Mouse (Mus musculus) thymus, postnatal 14 days (tissue): ENCODE results near the gene Trim39.

ENCODE experiments used
- DNase-seq: peaks from one replicate; pipeline ENCODE4 v3.0.0; 2021

Trim39 gene

DNA sequence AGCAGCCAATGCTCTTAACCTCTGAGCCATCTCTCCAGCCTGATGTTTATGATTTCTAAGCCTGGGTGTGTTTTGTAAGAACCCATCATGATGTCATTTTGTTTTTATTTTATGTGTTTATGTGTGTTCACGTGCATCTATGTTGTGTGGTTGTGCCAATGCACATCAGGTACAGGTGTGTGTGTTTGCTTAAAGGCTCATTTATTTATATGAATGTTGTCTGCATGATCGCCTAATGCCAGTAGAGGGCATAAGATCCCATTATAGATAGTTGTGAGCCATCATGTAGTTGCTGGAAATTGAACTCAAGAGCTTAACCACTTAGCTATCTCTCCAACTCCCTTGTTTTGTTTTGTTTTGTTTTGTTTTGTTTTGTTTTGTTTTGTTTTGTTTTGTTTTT, 26.3 kb downstream of the Trim39 start:
- no peak for DNase-seq

DNA sequence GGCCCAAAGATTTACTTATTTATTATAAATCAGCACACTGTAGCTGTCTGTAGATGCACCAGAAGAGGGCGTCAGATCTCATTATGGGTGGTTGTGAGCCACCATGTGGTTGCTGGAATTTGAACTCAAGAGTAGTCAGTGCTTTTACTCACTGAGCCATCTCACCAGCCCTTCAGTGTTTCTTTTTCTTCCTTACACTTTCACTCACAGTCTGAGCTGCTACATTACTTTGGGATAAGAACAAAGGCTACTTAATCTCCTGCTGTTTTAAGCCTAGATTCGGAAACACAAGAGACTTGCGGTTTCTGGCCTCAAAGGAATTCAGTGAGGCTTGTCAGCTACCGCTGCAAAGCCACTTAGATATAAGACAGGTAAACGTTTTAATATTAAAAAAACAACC, 28.0 kb downstream of the Trim39 start:
- peak; percentile 36 for DNase-seq

DNA sequence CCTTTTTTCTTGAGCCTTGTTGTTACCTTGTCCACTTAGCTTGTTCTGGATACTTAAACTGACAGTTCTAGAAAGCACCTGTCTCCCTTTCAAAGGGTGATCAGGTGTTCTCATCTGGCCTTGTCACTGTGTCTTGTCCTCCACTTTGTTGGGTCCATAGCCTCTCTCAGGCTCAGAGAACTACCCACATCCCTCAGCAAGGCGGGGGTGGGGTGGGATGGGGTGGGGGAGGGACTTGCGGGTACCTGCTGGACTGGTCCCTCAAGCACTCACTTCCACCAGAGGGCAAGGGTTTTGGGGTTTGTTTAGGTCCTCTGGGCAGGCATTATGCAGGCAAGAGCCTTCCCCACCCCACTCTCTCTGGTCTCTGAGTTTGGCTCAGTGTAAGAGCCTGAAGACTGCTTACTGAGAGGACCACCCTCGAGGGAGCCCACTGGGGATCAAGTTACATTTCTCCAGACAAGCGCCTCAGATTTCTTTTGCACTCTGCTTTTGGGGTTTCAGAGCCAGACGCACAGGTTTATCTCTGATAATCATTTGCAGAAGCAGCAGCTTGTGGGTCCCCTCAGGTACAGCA, 31.3 kb downstream of the Trim39 start:
- DNase-seq, result no peak

DNA sequence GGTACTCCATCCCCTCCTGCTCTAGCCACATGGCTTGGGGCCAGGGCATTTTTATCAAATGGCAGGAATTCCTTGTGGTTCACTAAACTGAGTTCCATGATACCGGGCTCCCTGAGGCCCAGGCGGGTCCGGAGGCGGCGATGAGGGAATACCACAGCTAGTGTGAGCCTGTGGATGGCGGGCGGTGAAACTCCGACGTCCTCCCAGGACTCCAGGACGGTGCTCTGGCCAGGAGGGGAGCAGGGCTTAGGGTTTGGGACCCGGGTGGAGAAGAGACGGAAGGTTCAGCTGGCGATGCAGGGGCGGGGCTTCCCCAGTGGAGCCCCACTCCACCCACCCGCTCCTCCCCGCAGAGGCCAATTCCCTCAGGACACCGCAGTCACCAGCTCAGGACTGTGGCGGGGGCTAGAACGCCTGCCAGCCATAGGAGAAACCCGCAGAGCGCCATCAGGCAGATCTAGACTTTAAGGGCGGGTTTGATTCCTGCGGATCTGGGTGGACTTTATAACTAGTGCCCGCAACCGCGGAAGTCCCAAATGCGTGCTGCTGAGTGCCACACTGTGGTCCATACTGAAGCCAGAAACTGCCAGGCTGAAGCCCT, 34.6 kb downstream of the Trim39 start:
- DNase-seq, result peak; percentile 18

DNA sequence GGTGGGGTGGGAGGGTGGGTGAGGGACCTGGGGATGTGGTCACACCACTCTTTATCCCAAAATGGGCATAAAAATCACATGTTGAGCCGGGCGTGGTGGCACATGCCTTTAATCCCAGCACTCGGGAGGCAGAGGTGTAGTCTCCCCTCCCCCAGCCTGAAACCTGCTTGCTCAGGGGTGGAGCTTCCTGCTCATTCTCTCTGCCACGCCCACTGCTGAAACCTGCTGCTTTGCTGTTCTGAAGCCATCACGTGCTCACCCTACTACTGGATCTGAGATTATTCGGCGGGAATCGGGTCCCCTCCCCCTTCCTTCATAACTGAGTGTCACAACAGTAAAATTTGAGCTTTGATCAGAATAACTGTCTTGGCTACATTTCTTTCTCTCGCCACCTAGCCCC, 36.7 kb downstream of the Trim39 start:
- peak; percentile 75 for DNase-seq

DNA sequence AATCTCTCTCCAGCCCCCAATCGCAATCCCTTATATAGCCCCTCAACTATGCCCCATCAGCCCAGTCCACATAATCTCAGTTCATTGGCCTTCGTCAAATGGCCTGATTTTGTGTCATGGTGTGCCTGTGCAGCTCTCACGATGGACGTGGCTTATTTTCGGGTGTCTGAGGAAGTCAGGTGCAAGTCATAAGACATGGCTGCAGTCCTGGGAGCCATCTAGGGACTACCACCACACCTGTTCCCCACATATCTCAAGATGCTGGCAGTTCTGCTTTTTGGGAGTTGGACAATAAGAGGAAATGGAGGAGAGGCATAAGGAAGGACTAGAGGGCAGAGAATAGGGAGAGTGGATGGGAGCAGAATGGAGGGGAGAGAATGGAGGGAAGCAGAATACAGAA, 38.5 kb downstream of the Trim39 start:
- no peak for DNase-seq

DNA sequence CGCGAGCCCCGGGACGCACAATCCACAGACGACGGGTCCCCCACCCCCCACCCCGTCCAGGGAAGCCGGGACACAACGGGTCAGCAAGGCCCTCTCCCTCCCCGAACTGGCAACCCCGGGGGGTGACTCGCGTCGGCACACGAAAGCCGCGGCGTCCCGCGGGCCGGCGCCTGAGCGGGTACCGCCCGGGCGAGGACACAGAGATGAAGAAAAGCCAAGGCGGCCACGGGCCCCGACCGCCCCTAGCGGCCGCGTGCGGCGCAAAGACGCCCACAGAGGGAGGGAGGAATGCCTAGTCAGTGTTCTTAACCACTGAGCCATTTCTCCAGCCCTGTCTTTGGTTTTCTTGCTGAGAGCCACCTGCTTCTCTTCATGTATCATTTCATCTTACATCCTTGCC, 40.7 kb downstream of the Trim39 start:
- peak; percentile 88 for DNase-seq

DNA sequence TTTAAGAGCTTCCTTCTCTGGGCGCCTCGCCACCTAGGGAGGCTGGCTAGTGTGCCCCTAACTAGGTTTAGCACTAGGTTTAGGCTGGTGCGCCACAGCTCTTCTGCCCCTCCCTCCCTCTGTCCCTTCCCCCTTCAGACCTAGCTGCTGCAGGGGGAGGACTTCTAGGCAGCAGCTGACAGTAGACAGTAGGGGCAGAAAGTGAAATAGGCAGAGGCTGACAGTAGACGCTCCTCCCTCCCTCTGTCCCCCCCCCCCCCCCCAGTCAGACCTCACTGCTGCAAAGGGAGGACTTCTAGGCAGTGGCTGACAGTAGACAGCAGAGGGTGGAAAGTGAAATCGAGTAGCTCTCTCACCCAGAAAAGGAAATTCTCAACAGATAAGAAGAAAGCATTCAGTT, 43.0 kb downstream of the Trim39 start:
- peak; percentile 44 for DNase-seq

DNA sequence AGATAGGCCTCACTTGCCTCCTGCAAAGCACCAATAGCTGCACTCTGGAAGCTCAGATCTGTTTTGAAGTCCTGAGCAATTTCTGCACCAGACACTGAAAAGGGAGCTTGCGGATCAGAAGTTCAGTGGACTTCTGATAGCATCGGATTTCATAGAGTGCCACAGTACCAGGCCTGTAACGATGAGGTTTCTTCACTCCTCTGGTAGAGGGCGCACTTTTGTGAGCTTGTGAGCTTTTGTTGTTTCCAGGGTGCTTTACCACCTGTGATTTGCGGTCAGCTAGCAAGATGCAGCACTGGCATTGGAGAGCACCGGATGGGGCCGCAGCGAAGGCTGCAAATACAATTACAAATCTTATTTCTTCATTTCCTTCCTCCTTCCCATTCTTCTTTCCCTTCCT, 45.1 kb downstream of the Trim39 start:
- peak; percentile 81 for DNase-seq

DNA sequence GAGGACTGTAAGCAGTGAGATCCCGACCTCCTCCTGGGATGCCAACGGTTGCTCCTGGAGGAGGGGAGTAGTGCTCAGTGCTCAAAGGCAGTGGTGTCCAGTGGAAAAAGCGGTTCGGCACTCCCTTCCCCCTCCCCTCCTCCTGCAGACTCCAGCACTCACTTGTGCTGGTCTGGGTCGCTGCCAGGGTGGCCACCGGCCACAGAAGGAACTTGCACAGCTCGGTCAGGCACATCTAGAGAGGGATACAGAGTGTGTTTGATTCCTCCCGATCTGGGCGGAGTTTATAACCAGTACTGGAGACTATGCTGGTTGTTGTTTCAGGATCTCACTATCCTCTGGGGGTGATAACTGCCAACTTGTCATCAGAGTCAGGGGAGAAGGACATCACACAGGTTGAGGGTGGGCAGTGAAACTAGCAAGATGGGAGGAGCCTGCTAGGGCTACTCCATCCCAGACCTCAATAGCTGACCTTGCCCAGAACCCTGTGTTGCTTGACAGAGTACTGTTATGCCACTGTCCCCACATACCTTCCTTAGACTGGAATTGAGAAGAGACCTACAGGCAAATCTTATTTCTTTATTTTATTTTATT, 46.7 kb downstream of the Trim39 start:
- no peak for DNase-seq

DNA sequence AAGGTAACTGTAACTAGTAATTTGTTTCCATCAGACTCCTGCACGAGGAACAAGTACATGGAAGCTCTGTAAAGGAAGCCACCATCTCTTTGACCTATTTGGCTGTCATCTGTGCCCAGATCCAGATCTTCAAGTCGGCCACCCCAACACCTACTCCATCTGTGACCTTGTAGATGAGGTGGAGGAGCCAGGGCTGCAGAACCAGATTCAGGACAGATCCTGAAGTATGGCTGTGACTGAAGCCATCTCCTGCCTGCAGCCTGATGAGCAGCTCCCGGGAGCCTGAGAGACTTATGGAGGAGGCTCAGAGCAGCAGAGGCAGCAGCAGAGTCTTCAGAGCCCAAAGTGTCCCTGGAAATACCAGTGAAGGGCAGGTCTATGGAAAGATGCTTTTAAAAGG, 47.6 kb downstream of the Trim39 start:
- no peak for DNase-seq

DNA sequence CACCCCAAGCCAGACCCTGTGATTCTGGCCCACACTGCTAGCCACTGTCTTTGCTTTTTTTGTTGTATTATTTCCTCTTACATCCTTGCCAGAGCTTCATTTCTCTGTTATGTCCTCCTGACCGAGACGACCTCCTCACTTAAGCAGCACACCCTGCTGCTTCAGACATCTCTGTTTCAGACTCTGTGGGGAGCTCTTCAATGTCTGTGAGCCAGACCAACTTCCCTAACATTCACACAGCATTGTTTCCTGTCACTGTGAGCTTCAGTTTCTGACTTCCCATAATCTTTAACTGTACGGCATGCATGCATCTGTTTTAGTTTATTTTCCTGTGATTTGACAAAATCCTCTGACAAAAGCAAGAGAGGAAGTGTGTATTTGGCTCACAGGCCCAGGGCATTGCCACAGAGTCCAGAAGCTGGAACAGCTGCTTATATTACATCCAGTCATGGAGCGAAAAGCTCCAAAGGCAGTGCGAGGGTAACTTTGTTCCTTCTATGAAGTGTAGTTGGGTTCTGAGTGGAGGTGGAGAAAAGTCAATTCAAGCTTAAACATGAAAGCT, 53.4 kb downstream of the Trim39 start:
- DNase-seq, result no peak

DNA sequence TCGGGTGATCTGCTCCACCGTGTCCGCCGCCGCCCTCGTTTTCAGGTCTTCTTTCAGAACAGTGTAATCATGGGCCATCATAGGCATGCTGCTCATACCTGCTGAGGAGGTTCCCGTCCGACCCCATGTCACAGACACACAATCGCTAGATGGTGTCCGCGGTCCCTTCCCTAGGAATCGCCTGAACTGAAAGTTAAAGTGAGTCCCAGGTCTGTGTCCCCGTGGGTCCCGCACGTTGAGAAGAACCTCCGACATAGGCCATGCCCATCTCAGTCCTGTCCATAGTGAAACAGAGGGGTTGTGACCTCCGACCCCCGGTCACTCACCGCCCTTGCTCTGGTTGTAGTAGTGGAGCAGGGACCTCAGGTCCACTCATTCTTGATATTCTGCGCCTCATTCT, 56.5 kb downstream of the Trim39 start:
- DNase-seq, result no peak
